Mouse (Mus musculus): ENCODE results near the gene Nr2f2.

Nr2f2 gene

GRCm38 (mm10) chr7:70350781-70351551 is 15.6 kb downstream of the Nr2f2 start:
- DNase-seq (ENCODE audit: low read depth), result no peak

GRCm38 (mm10) chr7:70349981-70350670 is 16.4 kb downstream of the Nr2f2 start:
- DNase-seq (ENCODE audit: low read depth), result no peak

- no peak for DNase-seq (ENCODE audit: low read depth)
Measured at GRCm38 (mm10) chr7:70348977-70349615, 17.4 kb downstream of the Nr2f2 start.

- no peak for DNase-seq (ENCODE audit: low read depth)
Measured at GRCm38 (mm10) chr7:70348064-70348976, 18.2 kb downstream of the Nr2f2 start.

GRCm38 (mm10) chr7:70347618-70347958 is 18.9 kb downstream of the Nr2f2 start:
- DNase-seq (ENCODE audit: low read depth), result no peak

GRCm38 (mm10) chr7:70346951-70347617 is 19.5 kb downstream of the Nr2f2 start:
- DNase-seq (ENCODE audit: low read depth), result no peak

GRCm38 (mm10) chr7:70346010-70346536 is 20.5 kb downstream of the Nr2f2 start:
- no peak for DNase-seq (ENCODE audit: low read depth)

- no peak for DNase-seq (ENCODE audit: low read depth)
Measured at GRCm38 (mm10) chr7:70343426-70343825, 23.1 kb downstream of the Nr2f2 start.

GRCm38 (mm10) chr7:70342771-70343170 is 23.8 kb downstream of the Nr2f2 start:
- DNase-seq (ENCODE audit: low read depth), result no peak

GRCm38 (mm10) chr7:70342076-70342475 is 24.5 kb downstream of the Nr2f2 start:
- DNase-seq (ENCODE audit: low read depth), result no peak

- DNase-seq (ENCODE audit: low read depth), result no peak
Measured at GRCm38 (mm10) chr7:70339998-70340630, 26.4 kb downstream of the Nr2f2 start.

- DNase-seq (ENCODE audit: low read depth), result no peak
Measured at GRCm38 (mm10) chr7:70338265-70338640, 28.3 kb downstream of the Nr2f2 start.

GRCm38 (mm10) chr7:70337581-70338264 is 28.8 kb downstream of the Nr2f2 start:
- DNase-seq (ENCODE audit: low read depth), result no peak

- DNase-seq (ENCODE audit: low read depth), result no peak
Measured at GRCm38 (mm10) chr7:70336571-70337240, 29.8 kb downstream of the Nr2f2 start.

- no peak for DNase-seq (ENCODE audit: low read depth)
Measured at GRCm38 (mm10) chr7:70336126-70336525, 30.4 kb downstream of the Nr2f2 start.

- DNase-seq (ENCODE audit: low read depth), result no peak
Measured at GRCm38 (mm10) chr7:70335411-70335810, 31.1 kb downstream of the Nr2f2 start.

GRCm38 (mm10) chr7:70334836-70335235 is 31.7 kb downstream of the Nr2f2 start:
- DNase-seq (ENCODE audit: low read depth), result no peak

GRCm38 (mm10) chr7:70333851-70334250 is 32.7 kb downstream of the Nr2f2 start:
- DNase-seq (ENCODE audit: low read depth), result no peak

- DNase-seq (ENCODE audit: low read depth), result no peak
Measured at GRCm38 (mm10) chr7:70332926-70333664, 33.4 kb downstream of the Nr2f2 start.

Data from c-Kit-positive CD71-negative TER-119-negative erythroid progenitor cells, embryonic 14.5 days (primary cell).